Mouse (Mus musculus): ENCODE data around the gene Fbxl19. TPM values are rescaled to one million over a fixed set of nuclear protein-coding genes. Genes with fewer than 3 reads are reported as not detected.
A peak's percentile ranks its signal among the peaks of the same experiment; 100 is the strongest.

The Fbxl19 gene
- polyA plus RNA-seq, 1 experiment from 2014 or later, result 9.4 TPM

DNA sequence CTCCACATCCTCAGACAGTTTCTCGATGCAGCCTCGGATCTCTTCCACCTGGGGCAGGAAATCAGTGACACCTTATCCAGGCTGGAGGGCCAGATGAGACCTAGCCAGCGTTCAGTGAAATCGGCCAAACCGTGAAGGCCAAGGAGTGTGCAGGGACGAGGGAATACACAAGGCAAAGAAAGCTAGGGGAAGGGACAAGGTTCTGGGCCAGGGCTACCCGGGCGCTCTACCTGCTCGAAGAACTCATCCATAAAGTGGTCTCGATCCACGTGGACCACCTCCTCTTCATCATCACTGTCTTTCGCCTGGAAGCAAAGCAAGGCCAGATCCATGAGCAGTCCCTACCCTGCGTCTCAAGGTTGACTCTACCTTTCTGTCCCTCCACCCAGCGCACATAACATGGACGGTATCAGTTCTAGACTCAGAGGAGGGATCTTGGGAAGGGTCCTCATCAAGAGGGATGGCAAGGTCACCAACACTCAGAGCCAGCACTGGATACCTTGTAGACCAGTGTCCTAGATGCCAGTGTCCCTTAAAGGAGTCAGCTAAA, 70.8 kb downstream of the Fbxl19 start:
- Histone ChIP-seq H3K4me3 (no peak overlapping the region), H3K27me3 (no peaks in the 10 kb centered on the region), H3K9me3 (no peaks in the 10 kb centered on the region), H3K9ac (replicated peaks) (no peak overlapping the region), H3K4me1 (peaks cover 15% of the 10 kb centered on the region), H3K27ac (replicated peaks) (peak overlapping the region; percentile 72), H3K4me2 (replicated peaks) (no peak overlapping the region), H3K36me3 (peaks cover 24% of the 10 kb centered on the region)
- 95% methylated on average over 15 of the region's 15 CpGs for WGBS
- ATAC-seq (replicated peaks), result no peak

- no peaks in the 10 kb centered on the region for H3K27me3 ChIP-seq
- peaks cover 14% of the 10 kb centered on the region for H3K36me3 ChIP-seq
- 72% methylated on average over 15 of the region's 15 CpGs for WGBS
- no peak overlapping the region for H3K9ac ChIP-seq (replicated peaks)
- no peaks in the 10 kb centered on the region for H3K9me3 ChIP-seq
- no peak overlapping the region for H3K4me2 ChIP-seq (replicated peaks)
- H3K27ac ChIP-seq (replicated peaks), result 0 out of 2 replicates have a peak overlapping the region, but pooled peaks have one; percentile 21
- no peak for ATAC-seq (replicated peaks)
- no peak overlapping the region for H3K4me3 ChIP-seq
- peaks cover 15% of the 10 kb centered on the region for H3K4me1 ChIP-seq
Observed at GRCm38 (mm10) chr7:127815954-127816821, 71.8 kb downstream of the Fbxl19 start.

- Histone ChIP-seq H3K4me3 (no peak overlapping the region), H3K27ac (replicated peaks) (no peak overlapping the region), H3K9ac (replicated peaks) (no peak overlapping the region), H3K36me3 (peaks cover 13% of the 10 kb centered on the region), H3K4me2 (replicated peaks) (no peak overlapping the region), H3K27me3 (no peaks in the 10 kb centered on the region), H3K4me1 (peaks cover 15% of the 10 kb centered on the region), H3K9me3 (no peaks in the 10 kb centered on the region)
- ATAC-seq (replicated peaks), result no peak
- 83% methylated on average over 7 of the region's 7 CpGs for WGBS
Observed at GRCm38 (mm10) chr7:127817053-127817452, 72.7 kb downstream of the Fbxl19 start.

- H3K27ac ChIP-seq (replicated peaks), result no peak overlapping the region
- H3K9me3 ChIP-seq, result no peaks in the 10 kb centered on the region
- no peaks in the 10 kb centered on the region for H3K27me3 ChIP-seq
- H3K4me1 ChIP-seq, result peaks cover 21% of the 10 kb centered on the region
- H3K4me3 ChIP-seq, result no peak overlapping the region
- no peak overlapping the region for H3K4me2 ChIP-seq (replicated peaks)
- H3K36me3 ChIP-seq, result peaks cover 7% of the 10 kb centered on the region
- WGBS, result 81% methylated on average over 5 of the region's 5 CpGs
- no peak for ATAC-seq (replicated peaks)
- H3K9ac ChIP-seq (replicated peaks), result no peak overlapping the region
Observed at GRCm38 (mm10) chr7:127817776-127818175, 73.4 kb downstream of the Fbxl19 start.

MicroRNAs within 50 kb of the gene (microRNA counts, 519-probe panel; counts per million panel counts)
- microRNA mmu-miR-762, result 2,051 counts per million, percentile 27 among the panel's probes with 10 or more counts

Small RNA genes within 50 kb of the gene (microRNA-seq; reads per million reads assigned to microRNA genes)
- not detected for gene Mir762

Other genes with a start within 250 kb of the Fbxl19 start
- 54.1 and 64.2 TPM in 2 replicates for gene Srcap, start 232.6 kb upstream of the Fbxl19 start, polyA plus RNA-seq (2015; fragmentation: Nextera tagmentation; extraction: Ambion mirVana)
- 17.2 and 17.7 TPM in 2 replicates for gene Gm42715, start 225.0 kb upstream of the Fbxl19 start, polyA plus RNA-seq (2015; fragmentation: Nextera tagmentation; extraction: Ambion mirVana)
- gene Tmem265, start 183.2 kb upstream of the Fbxl19 start, polyA plus RNA-seq (2015; fragmentation: Nextera tagmentation; extraction: Ambion mirVana), result 3.7 and 5.3 TPM in 2 replicates
- 59.7 and 62.3 TPM in 2 replicates for gene Phkg2, start 171.2 kb upstream of the Fbxl19 start, polyA plus RNA-seq (2015; fragmentation: Nextera tagmentation; extraction: Ambion mirVana)
- 11.8 TPM in 2 replicates for gene Ccdc189, start 155.9 kb upstream of the Fbxl19 start, polyA plus RNA-seq (2015; fragmentation: Nextera tagmentation; extraction: Ambion mirVana)
- gene Rnf40, start 155.8 kb upstream of the Fbxl19 start, polyA plus RNA-seq (2015; fragmentation: Nextera tagmentation; extraction: Ambion mirVana), result 51.1 and 52.4 TPM in 2 replicates
- 18.7 and 18.9 TPM in 2 replicates for gene Zfp629, start 128.7 kb upstream of the Fbxl19 start, polyA plus RNA-seq (2015; fragmentation: Nextera tagmentation; extraction: Ambion mirVana)
- 43.1 and 47.9 TPM in 2 replicates for gene Bcl7c, start 35.6 kb upstream of the Fbxl19 start, polyA plus RNA-seq (2015; fragmentation: Nextera tagmentation; extraction: Ambion mirVana)
- gene Ctf1, start 31.8 kb upstream of the Fbxl19 start, polyA plus RNA-seq (2015; fragmentation: Nextera tagmentation; extraction: Ambion mirVana), result 3.8 and 5.8 TPM in 2 replicates
- gene Ctf2, start 12.4 kb upstream of the Fbxl19 start, polyA plus RNA-seq (2015; fragmentation: Nextera tagmentation; extraction: Ambion mirVana), result 0.10 and 0.19 TPM in 2 replicates
- gene Orai3, start 25.3 kb downstream of the Fbxl19 start, polyA plus RNA-seq (2015; fragmentation: Nextera tagmentation; extraction: Ambion mirVana), result 8.7 and 8.8 TPM in 2 replicates
- 22.4 and 24.8 TPM in 2 replicates for gene Setd1a, start 32.1 kb downstream of the Fbxl19 start, polyA plus RNA-seq (2015; fragmentation: Nextera tagmentation; extraction: Ambion mirVana)
- not detected in 2 replicates for gene Gm49388, start 41.1 kb downstream of the Fbxl19 start, polyA plus RNA-seq (2015; fragmentation: Nextera tagmentation; extraction: Ambion mirVana)
- gene Hsd3b7, start 56.1 kb downstream of the Fbxl19 start, polyA plus RNA-seq (2015; fragmentation: Nextera tagmentation; extraction: Ambion mirVana), result 7.4 TPM in 2 replicates
- gene Stx4a, start 79.8 kb downstream of the Fbxl19 start, polyA plus RNA-seq (2015; fragmentation: Nextera tagmentation; extraction: Ambion mirVana), result 19.2 and 21.3 TPM in 2 replicates
- 34.5 and 37.4 TPM in 2 replicates for gene Stx1b, start 80.0 kb downstream of the Fbxl19 start, polyA plus RNA-seq (2015; fragmentation: Nextera tagmentation; extraction: Ambion mirVana)
- 13.2 and 13.7 TPM in 2 replicates for gene Zfp646, start 131.7 kb downstream of the Fbxl19 start, polyA plus RNA-seq (2015; fragmentation: Nextera tagmentation; extraction: Ambion mirVana)
- gene Zfp668, start 132.3 kb downstream of the Fbxl19 start, polyA plus RNA-seq (2015; fragmentation: Nextera tagmentation; extraction: Ambion mirVana), result 46.2 and 48.4 TPM in 2 replicates
- 0.78 and 0.92 TPM in 2 replicates for gene Prss53, start 146.4 kb downstream of the Fbxl19 start, polyA plus RNA-seq (2015; fragmentation: Nextera tagmentation; extraction: Ambion mirVana)
- gene Gm21974, start 150.9 kb downstream of the Fbxl19 start, polyA plus RNA-seq (2015; fragmentation: Nextera tagmentation; extraction: Ambion mirVana), result not detected in 2 replicates
- 65.7 and 69.7 TPM in 2 replicates for gene Vkorc1, start 151.1 kb downstream of the Fbxl19 start, polyA plus RNA-seq (2015; fragmentation: Nextera tagmentation; extraction: Ambion mirVana)
- 81.7 and 84.3 TPM in 2 replicates for gene Bckdk, start 159.5 kb downstream of the Fbxl19 start, polyA plus RNA-seq (2015; fragmentation: Nextera tagmentation; extraction: Ambion mirVana)
- gene Kat8, start 168.0 kb downstream of the Fbxl19 start, polyA plus RNA-seq (2015; fragmentation: Nextera tagmentation; extraction: Ambion mirVana), result 52.7 and 56.5 TPM in 2 replicates
- 0.20 and 0.29 TPM in 2 replicates for gene Prss8, start 185.6 kb downstream of the Fbxl19 start, polyA plus RNA-seq (2015; fragmentation: Nextera tagmentation; extraction: Ambion mirVana)
- 9.6 and 11.6 TPM in 2 replicates for gene Prss36, start 202.2 kb downstream of the Fbxl19 start, polyA plus RNA-seq (2015; fragmentation: Nextera tagmentation; extraction: Ambion mirVana)
- gene Fus, start 222.9 kb downstream of the Fbxl19 start, polyA plus RNA-seq (2015; fragmentation: Nextera tagmentation; extraction: Ambion mirVana), result 438 and 469 TPM in 2 replicates
- gene Pycard, start 249.3 kb downstream of the Fbxl19 start, polyA plus RNA-seq (2015; fragmentation: Nextera tagmentation; extraction: Ambion mirVana), result 4.1 and 6.7 TPM in 2 replicates